Mouse (Mus musculus): ENCODE results near the gene Pappa2. TPM values are rescaled to one million over a fixed set of nuclear protein-coding genes. Genes with fewer than 3 reads are reported as not detected.

Gene Pappa2
- total and polyA plus RNA-seq, 3 experiments: 0.09 to 0.47 (median 0.12) TPM

DNA sequence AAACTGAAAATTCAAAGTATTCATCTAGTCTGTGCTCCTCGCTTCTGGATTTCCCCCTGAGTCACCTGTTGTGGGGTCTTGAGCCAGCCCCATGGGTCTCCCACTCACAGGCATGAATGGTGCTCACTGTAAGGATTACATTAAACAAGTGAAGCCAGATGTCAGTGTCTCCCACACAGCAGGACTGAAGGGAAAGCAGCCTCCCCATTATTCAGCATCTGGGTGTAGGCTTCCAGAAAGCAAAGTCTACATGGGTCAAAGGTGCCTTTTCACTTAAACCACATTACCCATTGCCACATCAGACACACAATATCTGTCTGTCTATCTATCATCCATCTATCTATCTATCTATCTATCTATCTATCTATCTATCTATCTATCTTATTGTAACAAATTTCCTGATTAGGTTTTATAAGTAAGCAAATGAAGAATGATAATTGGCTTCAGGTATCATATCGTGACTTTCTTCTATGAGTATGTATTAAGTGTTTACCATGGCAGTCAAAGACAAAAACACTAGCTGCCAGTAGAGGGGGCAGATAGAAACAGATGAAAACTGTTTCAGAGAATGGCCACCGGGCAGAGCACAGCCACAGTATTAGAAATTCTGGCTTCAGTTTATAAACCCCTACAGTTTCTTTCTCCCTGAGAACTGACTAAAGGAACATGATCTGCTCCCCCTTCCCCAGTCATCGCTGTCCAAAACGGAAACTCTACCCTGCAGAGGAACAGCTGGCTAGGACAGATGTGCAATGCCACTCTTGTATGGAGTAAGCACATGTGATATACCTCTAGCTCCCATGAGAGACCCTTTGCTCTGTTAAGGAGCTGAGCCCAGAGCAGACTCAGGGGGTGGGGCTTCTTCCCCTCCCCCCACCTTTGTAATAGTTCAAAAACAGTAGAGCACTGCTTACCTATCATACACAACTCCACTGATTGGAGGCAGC, 126.1 kb downstream of the Pappa2 start:
- H3K27me3 ChIP-seq (ENCODE audit: control insufficient read depth, insufficient read depth, low read length): 0 out of 2 replicates have a peak, but pooled peaks cover 2% of the 10 kb centered on the region
- H3K4me1 ChIP-seq (ENCODE audit: control insufficient read depth, insufficient read depth, low read length): no peaks in the 10 kb centered on the region
- TF ChIP-seq EP300 (IDR thresholded peaks at IDR 0.05; ENCODE audit: insufficient read depth, low read depth, low read length) (no peak), CTCF (IDR thresholded peaks at IDR 0.05) (peak; percentile 42)
- H3K79me2 ChIP-seq (replicated peaks; ENCODE audit: control insufficient read depth, insufficient read depth, low read length): no peaks in the 10 kb centered on the region
- no peak overlapping the region for H3K9ac ChIP-seq (ENCODE audit: low read depth, low read length)
- DNase-seq: no peak
- no peaks in the 10 kb centered on the region for H3K36me3 ChIP-seq (ENCODE audit: control insufficient read depth, insufficient read depth, low read length)
- WGBS: 68% methylated on average over 5 of the region's 5 CpGs
- no peak overlapping the region for H3K4me3 ChIP-seq
- intact Hi-C loops (cut with DNase I): no loop called here
- H3K27ac ChIP-seq: no peak overlapping the region

DNA sequence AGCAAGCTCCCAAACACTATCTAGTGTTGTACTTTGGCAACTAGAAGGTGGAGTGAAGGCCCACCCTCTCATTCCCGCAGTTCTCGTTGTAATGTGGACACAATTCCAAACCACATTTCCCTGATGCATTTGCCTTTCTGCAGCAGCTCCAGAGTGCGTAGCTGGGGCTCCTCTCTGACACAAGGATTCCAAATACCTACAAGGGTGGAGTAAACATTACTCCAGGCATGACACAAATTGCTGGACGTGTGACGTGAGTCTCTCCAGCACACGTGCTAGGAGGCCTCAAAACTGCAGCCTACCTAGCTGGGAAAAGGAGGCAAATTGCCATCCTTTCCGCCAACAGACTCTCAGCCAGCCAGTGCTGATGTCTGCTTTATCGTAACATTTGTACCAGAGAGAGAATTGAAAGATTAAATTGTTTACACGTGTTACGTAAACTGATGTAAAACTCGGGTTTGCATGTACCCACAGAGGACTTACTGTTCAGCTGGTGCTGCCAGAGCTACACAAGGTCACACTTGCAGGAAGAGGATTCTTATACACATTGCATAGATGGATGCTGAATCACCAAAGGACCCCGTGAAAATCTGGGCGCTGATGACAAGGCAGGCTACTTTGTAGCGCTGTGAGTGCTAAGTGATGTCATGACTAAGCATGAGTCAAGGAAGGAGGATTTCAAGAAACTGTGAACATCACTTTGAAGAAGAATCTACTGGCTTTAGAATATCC, 127.3 kb downstream of the Pappa2 start:
- H3K79me2 ChIP-seq (replicated peaks; ENCODE audit: control insufficient read depth, insufficient read depth, low read length): no peaks in the 10 kb centered on the region
- no peaks in the 10 kb centered on the region for H3K4me1 ChIP-seq (ENCODE audit: control insufficient read depth, insufficient read depth, low read length)
- no peak overlapping the region for H3K9ac ChIP-seq (ENCODE audit: low read depth, low read length)
- intact Hi-C loops (cut with DNase I): no loop called here
- 66% methylated on average over 14 of the region's 14 CpGs for WGBS
- H3K27me3 ChIP-seq (ENCODE audit: control insufficient read depth, insufficient read depth, low read length): 0 out of 2 replicates have a peak, but pooled peaks cover 2% of the 10 kb centered on the region
- no peaks in the 10 kb centered on the region for H3K36me3 ChIP-seq (ENCODE audit: control insufficient read depth, insufficient read depth, low read length)
- H3K4me3 ChIP-seq: no peak overlapping the region
- TF ChIP-seq POLR2A (IDR thresholded peaks at IDR 0.05; ENCODE audit: insufficient read depth, low read depth, low read length): no peak
- no peak for TF ChIP-seq CTCF (IDR thresholded peaks at IDR 0.05)
- TF ChIP-seq EP300 (IDR thresholded peaks at IDR 0.05; ENCODE audit: insufficient read depth, low read depth, low read length): no peak
- DNase-seq: peak in 1 of 2 experiments; percentile 3
- no peak overlapping the region for H3K27ac ChIP-seq

DNA sequence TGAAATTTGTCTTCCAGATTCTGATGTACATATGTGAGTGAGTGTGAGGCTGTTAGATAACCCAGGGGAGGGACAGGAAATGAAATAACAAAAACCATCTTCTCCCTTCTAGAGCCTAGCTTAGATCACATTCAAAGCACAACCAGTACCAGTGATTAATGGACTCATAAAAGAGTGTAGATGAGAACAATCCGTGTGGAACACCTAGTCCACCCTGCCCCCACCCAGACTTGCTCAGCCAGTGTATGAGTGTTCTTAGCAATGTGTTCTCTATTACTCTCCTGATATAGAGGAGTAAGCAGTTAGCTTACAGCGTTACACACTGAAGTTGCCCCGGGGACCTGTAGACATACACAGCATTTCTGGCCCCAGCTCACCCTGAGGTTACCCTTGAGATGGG, 129.8 kb downstream of the Pappa2 start:
- TF ChIP-seq CTCF (IDR thresholded peaks at IDR 0.05) (no peak), POLR2A (IDR thresholded peaks at IDR 0.05; ENCODE audit: insufficient read depth, low read depth, low read length) (no peak), EP300 (IDR thresholded peaks at IDR 0.05; ENCODE audit: insufficient read depth, low read depth, low read length) (no peak)
- no peak for DNase-seq
- Histone ChIP-seq H3K27me3 (ENCODE audit: control insufficient read depth, insufficient read depth, low read length) (0 out of 2 replicates have a peak, but pooled peaks cover 2% of the 10 kb centered on the region), H3K4me1 (ENCODE audit: control insufficient read depth, insufficient read depth, low read length) (no peaks in the 10 kb centered on the region), H3K79me2 (replicated peaks; ENCODE audit: control insufficient read depth, insufficient read depth, low read length) (no peaks in the 10 kb centered on the region), H3K27ac (no peak overlapping the region), H3K9ac (ENCODE audit: low read depth, low read length) (no peak overlapping the region), H3K36me3 (ENCODE audit: control insufficient read depth, insufficient read depth, low read length) (no peaks in the 10 kb centered on the region), H3K4me3 (no peak overlapping the region)
- 76% methylated on average over 3 of the region's 3 CpGs for WGBS
- intact Hi-C loops (cut with DNase I): no loop called here

DNA sequence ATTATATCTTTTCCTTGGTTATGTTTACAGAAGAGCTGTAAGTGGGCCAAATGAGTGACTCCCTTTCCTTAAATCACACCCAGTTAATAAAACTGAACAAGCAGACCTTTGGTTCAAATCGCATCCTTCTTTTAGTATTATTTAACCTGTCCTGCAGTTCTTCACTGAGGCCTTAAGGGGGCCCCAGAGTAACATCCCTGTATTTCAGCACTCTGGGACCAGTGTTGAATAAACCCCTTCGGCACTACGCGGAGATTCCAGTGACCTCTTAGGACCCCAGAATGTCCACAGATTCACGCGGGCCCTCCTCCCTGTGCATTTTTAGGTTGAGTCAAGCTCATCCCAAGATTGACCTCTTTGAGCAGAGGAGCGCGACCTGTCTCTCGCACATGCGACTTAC, 135.7 kb downstream of the Pappa2 start:
- Histone ChIP-seq H3K79me2 (replicated peaks; ENCODE audit: control insufficient read depth, insufficient read depth, low read length) (no peaks in the 10 kb centered on the region), H3K27me3 (ENCODE audit: control insufficient read depth, insufficient read depth, low read length) (no peaks in the 10 kb centered on the region), H3K27ac (no peak overlapping the region), H3K36me3 (ENCODE audit: control insufficient read depth, insufficient read depth, low read length) (no peaks in the 10 kb centered on the region), H3K4me1 (ENCODE audit: control insufficient read depth, insufficient read depth, low read length) (no peaks in the 10 kb centered on the region), H3K9ac (ENCODE audit: low read depth, low read length) (no peak overlapping the region), H3K4me3 (no peak overlapping the region)
- no peak for DNase-seq
- TF ChIP-seq EP300 (IDR thresholded peaks at IDR 0.05; ENCODE audit: insufficient read depth, low read depth, low read length) (no peak), CTCF (IDR thresholded peaks at IDR 0.05) (peak; percentile 75)
- WGBS: 69% methylated on average over 10 of the region's 10 CpGs
- intact Hi-C loops (cut with DNase I): loop anchor here (1.0 kb wide), 1 partner anchor 109 kb away; no protein-coding TSS in a partner anchor

DNA sequence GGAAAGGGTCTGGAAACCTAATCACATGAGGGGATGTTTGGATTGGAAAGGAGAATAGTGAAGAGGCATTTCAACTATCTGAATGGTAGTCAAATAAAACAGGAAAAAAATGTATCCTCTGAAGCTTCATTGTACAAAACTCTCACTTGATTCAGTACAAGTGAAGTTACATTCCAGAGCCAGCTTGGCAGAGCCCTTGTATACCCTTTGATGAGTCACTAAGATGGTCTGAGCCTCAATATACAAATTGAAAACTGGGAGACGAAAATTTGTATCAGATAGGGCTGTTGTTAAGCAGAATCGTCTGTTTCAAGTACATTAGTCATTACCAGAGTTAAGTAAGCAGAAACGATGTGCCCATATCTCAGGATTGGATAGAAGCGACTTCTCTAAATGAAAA, 143.1 kb downstream of the Pappa2 start:
- H3K9ac ChIP-seq (ENCODE audit: low read depth, low read length): no peak overlapping the region
- TF ChIP-seq POLR2A (IDR thresholded peaks at IDR 0.05; ENCODE audit: insufficient read depth, low read depth, low read length) (no peak), EP300 (IDR thresholded peaks at IDR 0.05; ENCODE audit: insufficient read depth, low read depth, low read length) (no peak), CTCF (IDR thresholded peaks at IDR 0.05) (no peak)
- 64% methylated on average over 4 of the region's 4 CpGs for WGBS
- intact Hi-C loops (cut with DNase I): no loop called here
- DNase-seq: no peak
- no peak overlapping the region for H3K4me3 ChIP-seq
- H3K27ac ChIP-seq: no peak overlapping the region
- H3K36me3 ChIP-seq (ENCODE audit: control insufficient read depth, insufficient read depth, low read length): no peaks in the 10 kb centered on the region
- no peaks in the 10 kb centered on the region for H3K4me1 ChIP-seq (ENCODE audit: control insufficient read depth, insufficient read depth, low read length)
- H3K27me3 ChIP-seq (ENCODE audit: control insufficient read depth, insufficient read depth, low read length): no peaks in the 10 kb centered on the region
- no peaks in the 10 kb centered on the region for H3K79me2 ChIP-seq (replicated peaks; ENCODE audit: control insufficient read depth, insufficient read depth, low read length)

DNA sequence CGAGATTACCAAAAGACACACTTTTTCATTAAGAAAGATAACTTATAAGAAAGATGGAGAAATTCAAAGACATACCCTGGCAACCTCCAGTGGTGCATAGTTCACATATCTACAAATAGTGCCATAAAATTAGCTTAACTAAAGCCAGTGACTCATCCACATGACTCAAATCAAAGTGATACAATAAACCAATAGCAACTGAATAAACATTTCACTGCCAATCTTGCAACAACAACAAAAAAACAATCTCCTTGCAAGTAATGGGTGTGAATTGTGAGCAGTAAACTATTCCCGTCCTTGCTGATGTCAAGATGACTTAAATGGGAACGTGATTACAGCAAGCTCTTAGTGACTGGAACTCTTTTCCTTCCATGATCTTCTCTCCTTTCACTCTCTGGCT, 150.1 kb downstream of the Pappa2 start:
- H3K27ac ChIP-seq: no peak overlapping the region
- intact Hi-C loops (cut with DNase I): no loop called here

More for the DNA sequence above, 150.1 kb downstream of the Pappa2 start:
- TF ChIP-seq CTCF (IDR thresholded peaks at IDR 0.05): no peak
- TF ChIP-seq EP300 (IDR thresholded peaks at IDR 0.05; ENCODE audit: insufficient read depth, low read depth, low read length): no peak
- TF ChIP-seq POLR2A (IDR thresholded peaks at IDR 0.05; ENCODE audit: insufficient read depth, low read depth, low read length): no peak
- Histone ChIP-seq H3K79me2 (replicated peaks; ENCODE audit: control insufficient read depth, insufficient read depth, low read length) (no peaks in the 10 kb centered on the region), H3K27me3 (ENCODE audit: control insufficient read depth, insufficient read depth, low read length) (no peaks in the 10 kb centered on the region), H3K4me3 (no peak overlapping the region), H3K4me1 (ENCODE audit: control insufficient read depth, insufficient read depth, low read length) (no peaks in the 10 kb centered on the region), H3K36me3 (ENCODE audit: control insufficient read depth, insufficient read depth, low read length) (no peaks in the 10 kb centered on the region), H3K9ac (ENCODE audit: low read depth, low read length) (no peak overlapping the region)
- 70% methylated on average over 3 of the region's 3 CpGs for WGBS
- DNase-seq: no peak

Measured in heart, adult 2 months (tissue).